Mouse (Mus musculus): Measurements from ENCODE around the gene Rap2a.

Gene Rap2a

GRCm38 (mm10) chr14:120542976-120543375, 64.7 kb downstream of the Rap2a start:
- DNase-seq (ENCODE audit: low spot score) = no peak

GRCm38 (mm10) chr14:120543846-120544245, 65.6 kb downstream of the Rap2a start:
- no peak for DNase-seq (ENCODE audit: low spot score)

GRCm38 (mm10) chr14:120544495-120544894, 66.3 kb downstream of the Rap2a start:
- no peak for DNase-seq (ENCODE audit: low spot score)

GRCm38 (mm10) chr14:120544946-120545345, 66.7 kb downstream of the Rap2a start:
- DNase-seq (ENCODE audit: low spot score) = no peak
